Mouse (Mus musculus) heart, adult 18-20 months (tissue): ENCODE results near the gene Agxt. TPM values are rescaled to one million over a fixed set of nuclear protein-coding genes. Genes with fewer than 3 reads are reported as not detected.

Source experiments
- DNase-seq, 2 experiments: peaks; one replicate each; pipeline ENCODE4 v3.0.0; 2021 to 2022; ENCODE audit warnings: mixed read lengths in 1 of 2
- total RNA-seq, 2 experiments: library from RNA; stranded (reverse); gene quantifications; 2 replicates each; pipeline ENCODE4 v1.2.3; 2021

Agxt gene
- total RNA-seq, 2 experiments from 2014 or later, result not detected

GRCm38 (mm10) chr1:93150907-93151661 is 16.0 kb downstream of the Agxt start:
- DNase-seq, result no peak

DNA sequence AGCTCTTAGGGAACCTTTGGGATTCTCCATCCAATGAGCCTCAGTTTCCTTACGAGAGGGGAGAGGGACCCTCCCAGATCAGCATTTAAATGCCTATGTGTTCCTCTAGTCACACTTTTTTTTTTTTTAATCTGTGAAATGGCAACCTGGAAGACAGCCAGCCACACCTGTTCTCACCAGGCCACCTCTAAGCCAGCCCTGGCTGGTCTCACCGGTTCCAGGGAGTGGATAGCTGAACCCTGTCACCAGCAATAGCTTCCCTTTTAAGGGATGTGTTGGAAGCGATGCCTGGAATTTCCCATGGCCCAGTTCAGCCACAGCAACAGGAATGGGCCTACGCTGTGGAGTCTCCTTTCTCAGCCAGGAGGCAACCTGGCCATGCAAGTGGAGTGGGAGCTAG is 22.5 kb downstream of the Agxt start:
- DNase-seq, result no peak

- no peak for DNase-seq
Measured at GRCm38 (mm10) chr1:93158916-93159315, 23.9 kb downstream of the Agxt start.

DNA sequence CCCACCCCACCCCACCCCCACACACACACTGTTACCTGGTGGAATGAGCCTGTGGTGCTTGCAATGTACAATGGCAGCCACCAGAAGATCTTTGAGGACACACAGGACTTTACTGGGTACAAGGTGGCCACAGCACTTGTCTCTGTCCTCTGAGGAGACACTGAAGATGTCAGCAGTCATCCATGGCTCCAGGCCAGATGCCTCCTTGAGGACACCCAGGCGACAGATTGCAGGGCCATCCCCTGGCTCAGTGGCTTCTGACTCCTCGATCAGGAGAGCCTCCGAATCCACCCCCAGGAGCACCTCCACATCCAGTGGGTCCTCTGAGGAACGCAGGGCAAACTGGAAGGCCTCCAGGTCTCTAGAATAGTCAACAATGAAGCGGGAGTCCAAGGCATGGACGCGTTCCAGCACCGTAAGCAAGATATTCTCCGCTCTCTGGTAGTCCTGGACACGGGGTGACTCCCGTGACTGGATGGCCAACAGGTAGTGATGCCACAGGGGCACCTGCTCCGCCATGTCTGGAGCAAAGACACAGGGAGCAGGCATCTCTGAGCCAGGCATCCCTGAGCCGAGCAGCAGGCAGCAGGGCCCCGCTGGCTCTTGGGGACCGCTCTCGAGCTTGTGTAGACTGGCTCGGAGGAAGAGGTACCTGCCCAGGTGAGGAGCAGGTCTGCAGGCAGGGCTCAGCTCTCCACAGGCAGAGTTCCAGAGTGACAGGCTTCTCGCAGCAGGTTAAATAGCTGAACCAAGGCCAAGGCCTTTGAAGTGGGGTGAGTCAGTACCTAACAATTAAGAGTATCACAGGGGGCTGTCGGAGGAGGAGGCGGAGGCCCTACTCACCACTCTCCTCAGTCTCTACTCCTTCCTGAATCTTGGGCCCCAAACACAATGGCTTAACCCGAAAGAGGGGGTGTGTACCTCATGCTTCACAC is 24.8 kb downstream of the Agxt start:
- no peak for DNase-seq

GRCm38 (mm10) chr1:93160501-93161133 is 25.6 kb downstream of the Agxt start, which contains the start of gene 2310007B03Rik:
Gene 2310007B03Rik (minus strand): TSS chr1:93160948.
- no peak for DNase-seq

DNA sequence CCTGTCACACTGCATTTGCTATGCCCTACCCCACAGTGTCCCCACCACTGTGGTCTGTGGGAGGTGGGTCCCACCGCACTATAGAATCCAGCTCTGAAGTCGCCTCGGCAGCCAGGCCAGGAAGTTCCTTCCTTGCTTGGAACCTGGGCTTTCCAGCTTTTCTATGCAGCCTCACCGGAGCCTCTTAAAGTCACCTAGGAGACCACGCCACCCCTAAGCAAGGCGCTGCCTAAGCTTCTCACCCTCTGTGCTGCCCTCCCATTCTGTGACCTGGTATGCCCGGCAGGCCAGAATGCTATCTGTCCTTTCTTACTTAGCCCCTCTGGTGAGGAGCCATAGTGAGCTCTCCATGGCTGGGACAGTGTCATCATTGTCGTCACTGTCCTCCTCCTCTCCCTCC is 26.3 kb downstream of the Agxt start:
- no peak for DNase-seq

DNA sequence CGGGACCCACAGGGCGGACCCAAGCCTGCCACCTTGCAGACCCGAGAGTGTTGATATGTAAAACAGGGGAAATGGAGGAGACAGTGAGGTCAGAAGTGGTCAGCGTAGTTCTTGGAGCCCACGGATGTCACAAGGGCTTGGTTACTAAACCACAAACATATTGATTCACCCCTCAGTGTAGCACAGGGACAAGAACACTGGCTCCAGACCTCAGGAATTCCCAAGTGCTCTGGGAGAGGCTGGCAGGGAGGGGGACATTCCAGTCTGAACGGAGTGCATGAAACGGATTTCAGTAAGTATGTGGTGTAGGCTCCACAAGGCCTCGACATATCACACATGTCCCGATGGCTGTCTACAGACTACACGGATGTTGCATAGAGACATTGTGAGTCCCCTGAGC is 26.9 kb downstream of the Agxt start:
- DNase-seq, result no peak

GRCm38 (mm10) chr1:93162588-93162987 is 27.5 kb downstream of the Agxt start:
- no peak for DNase-seq

GRCm38 (mm10) chr1:93165447-93165846 is 30.4 kb downstream of the Agxt start:
- no peak for DNase-seq

GRCm38 (mm10) chr1:93166346-93167079 is 31.5 kb downstream of the Agxt start:
- no peak for DNase-seq

- no peak for DNase-seq
Measured at GRCm38 (mm10) chr1:93168295-93168775, 33.3 kb downstream of the Agxt start, which contains the start of gene Crocc2. Gene Crocc2 (plus strand): TSS chr1:93168725.

DNA sequence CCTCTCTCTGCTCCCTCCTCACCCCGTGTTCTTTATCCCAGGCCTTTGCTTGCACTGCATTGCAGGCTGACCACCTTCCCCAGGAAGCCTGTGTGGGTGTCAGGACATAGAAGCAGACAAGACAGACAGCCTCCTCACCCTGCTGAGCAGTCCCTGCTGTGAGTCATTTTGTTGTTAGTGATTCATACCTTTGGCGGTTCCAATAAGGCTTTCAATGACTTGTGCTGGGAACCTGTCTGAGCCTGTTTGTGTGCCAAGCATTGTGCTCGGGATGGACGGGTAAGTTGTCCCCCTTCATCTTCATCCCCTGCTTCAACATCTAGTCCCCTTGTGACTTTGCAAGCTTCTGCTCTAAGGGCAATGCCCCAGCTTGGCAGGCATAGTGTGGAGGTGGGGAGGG is 38.6 kb downstream of the Agxt start:
- DNase-seq, result no peak

GRCm38 (mm10) chr1:93174399-93174798 is 39.4 kb downstream of the Agxt start:
- DNase-seq, result peak; percentile 69 to 93

- no peak for DNase-seq
Measured at GRCm38 (mm10) chr1:93175849-93176248, 40.8 kb downstream of the Agxt start.

DNA sequence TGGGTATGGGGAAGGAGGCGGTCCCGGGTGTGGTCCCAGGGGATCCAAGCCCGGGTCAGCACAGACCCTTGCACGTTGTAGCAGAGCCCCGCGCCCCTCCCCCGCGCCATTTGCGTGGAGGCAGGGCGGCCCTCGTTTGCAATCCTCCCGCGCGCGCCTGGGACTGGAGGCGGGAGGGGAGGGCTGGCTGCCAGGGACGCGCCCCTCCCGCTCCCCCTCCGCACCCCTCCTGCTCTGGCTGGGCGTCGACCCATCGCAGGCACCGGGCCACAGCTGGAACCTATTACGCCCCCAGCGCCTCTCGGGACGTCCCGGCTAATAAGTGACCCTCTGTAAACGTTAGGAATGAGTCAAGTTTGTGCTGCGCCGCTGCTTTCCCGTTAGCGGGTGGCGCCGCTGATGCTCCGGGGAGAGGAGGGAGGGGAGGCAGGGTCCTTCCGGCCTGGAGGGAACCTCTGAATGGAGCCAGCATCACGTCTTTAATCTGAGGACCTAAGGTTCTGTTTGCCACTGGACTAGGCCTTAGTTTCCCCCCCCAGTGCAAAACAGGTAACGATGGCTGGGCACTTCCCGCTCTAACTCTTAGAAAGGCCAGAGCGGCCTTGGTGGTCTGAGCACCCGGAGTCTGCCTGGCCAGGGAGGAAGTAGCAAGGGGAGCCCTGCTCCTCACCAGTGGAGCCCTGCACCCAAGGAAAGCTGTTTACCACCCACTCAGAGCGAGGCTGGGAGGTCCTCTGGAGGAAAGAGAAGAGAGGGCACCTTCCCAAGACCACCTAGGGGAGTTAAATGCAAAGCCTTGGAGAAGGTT is 41.7 kb downstream of the Agxt start:
- DNase-seq, result peak; percentile 67 to 77

DNA sequence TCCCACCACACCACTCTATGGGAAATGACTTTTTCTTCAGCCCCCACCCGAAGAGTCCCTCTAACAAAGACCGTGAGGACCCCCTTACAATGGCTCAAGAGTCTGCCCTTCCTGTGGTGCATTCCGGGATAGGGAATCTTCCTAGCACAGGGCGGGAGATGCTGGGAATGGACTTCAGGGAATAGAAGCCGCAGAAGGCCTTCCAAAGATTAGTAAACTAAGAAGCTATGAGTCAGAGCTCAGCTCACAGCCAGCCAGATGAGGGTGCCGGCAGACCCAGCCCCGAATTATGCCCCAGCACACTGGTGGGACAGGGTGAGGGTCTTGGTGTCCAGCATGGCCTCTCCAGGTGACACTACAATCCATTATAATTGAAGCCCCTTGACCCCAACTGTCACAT is 47.2 kb downstream of the Agxt start:
- DNase-seq, result no peak

DNA sequence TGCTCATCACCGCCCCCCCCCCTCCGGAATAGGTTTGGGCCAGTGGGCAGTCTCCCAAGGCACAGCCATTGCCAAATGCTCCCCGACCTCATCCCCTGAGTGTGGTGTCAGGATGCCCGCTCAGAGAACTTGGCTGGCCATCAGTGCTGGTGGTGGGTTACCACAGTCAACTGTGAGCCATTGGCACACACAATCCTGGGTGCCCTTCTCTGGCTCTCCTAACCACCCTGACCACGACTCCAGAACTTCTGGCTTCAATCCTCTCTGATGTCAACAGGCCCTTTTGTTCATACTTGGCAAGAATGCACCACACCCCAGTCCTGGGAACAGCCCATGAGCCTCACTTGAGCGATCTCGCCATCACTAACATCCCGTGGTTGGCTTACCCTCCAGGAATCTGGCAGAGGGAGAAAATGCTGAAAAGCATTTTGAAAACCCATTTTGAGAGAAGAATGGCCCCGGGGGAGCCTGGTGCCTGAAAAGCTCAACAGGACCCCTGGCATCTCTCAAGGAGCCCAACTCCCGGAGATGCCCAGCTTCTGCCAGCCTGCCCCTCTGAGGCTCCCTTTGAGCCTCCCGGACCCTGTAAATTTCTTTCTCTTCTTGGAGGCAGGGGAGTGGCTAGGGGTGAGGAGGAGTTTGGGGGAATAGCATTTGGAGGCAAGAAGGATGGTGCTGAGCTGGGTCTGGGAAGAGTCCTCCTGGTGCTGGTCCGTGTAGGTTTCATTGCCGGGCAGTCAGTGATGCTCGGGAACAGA is 49.2 kb downstream of the Agxt start:
- peak; percentile 19 to 27 for DNase-seq

DNA sequence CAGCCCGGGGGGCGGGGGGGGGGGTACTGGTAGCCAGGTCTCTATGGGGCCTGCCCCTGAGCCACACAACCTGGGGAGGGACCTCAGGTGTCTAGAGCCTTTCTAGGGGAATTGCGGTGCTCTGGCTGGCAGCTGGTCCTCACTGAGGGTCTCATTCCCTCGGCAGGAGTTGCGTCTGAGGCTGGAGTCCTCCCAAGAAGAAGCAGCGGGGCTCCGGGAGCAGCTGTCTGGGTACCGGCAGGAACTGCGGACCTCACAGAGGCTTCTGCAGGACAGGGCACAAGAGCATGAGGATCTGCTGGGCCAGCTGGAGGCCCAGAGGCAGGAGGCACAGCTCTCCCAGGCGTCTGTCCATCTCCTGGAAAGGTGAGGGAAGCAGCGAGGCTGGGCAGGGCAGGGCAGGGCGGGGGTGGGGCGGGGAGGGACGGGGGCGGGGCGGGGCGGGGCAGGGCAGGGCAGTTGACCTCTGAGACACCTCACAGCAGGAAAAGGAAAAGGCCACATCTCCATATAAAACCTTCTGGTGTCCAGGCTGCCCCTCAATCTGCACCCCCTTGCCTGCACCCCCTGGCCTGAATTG is 55.8 kb downstream of the Agxt start:
- DNase-seq, result no peak

DNA sequence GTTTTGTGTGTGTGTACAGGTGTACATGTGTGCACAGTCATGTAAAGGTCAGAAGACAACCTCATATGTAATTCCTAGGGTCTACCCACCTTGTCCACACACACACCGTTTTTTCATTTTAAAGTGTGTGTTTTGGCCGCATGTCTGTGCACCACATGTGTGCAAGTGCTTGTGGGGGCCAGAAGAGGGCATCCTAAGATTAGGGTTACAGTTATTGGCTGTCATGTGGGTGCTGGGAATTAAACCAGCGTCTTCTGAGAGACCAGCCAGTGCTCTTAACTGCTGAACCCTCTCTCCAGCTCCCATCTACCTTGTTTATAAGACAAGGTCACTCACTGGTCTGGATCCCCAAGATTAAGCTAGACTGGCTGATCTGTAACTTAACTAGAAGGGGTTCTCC is 59.9 kb downstream of the Agxt start:
- no peak for DNase-seq
